Mouse (Mus musculus): ENCODE results near the gene Pln.

Pln gene

GRCm38 (mm10) chr10:53337162-53337923, at the start of gene Pln:
Pln (plus strand) TSS chr10:53337667.
- DNase-seq: no peak

DNA sequence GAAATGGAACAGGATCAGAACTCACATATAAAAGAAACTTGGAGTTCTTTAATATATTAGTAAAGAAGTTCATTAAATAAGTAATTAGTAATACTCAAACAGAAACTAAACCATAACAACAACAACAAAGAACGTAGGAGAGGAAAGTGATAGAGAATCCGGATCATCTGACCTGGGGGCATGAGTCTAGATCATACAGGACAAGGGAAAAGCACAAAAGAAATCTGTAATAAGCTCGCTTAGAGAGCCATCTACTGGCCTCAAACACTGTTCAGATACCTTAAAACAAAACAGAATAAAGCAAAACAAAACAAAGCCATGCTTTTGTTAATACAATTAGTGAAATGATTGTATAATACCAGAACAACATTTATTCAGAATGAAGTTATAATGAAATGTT, 31.6 kb upstream of the Pln start:
- no peak for DNase-seq

DNA sequence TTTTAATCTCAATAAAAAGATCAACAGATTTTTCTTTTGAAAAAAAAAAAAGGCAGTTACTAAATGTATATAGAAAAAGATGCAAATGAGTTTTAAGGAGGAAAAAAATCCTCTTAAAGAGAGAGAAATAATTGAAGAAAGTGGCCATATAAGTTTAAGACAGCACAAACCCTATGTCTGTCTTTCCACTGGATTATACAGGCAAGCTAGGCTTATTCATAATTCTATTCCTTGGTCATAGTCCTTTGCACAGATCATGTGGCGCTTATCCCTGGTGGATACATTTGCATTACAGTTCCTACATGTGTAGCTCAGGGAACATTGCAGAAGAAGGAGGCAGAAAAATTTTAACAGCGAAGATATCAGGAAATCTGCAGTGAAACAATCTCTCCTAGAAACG, 30.8 kb upstream of the Pln start:
- DNase-seq: no peak

DNA sequence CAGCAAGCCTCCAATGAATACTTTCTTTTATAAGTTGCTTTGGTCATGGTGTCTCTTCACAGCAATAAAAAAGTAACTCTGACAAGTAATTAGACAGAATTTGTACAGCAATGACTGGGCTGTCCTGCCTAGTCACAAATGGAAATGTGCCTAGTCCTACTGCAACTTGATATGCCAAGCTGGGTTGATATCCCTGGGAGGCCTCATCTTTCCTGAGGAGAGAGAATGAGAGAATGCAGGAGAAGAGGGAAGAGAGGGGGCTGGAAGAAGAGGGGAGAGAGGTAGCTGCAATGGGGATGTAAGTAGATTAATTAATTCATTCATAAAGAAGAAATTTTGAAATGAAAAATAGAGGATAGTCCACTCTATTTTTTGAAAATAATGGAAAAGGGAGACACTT, 14.1 kb upstream of the Pln start:
- no peak for DNase-seq

DNA sequence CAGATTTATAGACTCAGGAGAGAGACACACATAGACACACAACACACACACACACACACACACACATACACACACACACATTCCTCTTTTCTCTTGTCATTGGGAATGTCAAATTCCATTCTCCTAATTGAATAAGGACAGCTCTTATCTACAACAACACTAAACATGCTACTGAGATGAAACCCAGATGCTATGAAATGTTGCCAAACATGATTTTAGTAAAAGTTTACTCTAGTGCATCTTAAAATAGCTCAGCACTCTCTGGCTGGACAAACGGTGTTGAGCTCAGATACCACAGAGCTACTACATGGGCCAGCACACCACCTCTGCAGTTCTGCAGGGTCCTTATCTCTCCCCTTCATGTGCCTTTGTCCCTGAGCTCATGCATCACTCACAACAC, 12.8 kb upstream of the Pln start:
- no peak for DNase-seq

DNA sequence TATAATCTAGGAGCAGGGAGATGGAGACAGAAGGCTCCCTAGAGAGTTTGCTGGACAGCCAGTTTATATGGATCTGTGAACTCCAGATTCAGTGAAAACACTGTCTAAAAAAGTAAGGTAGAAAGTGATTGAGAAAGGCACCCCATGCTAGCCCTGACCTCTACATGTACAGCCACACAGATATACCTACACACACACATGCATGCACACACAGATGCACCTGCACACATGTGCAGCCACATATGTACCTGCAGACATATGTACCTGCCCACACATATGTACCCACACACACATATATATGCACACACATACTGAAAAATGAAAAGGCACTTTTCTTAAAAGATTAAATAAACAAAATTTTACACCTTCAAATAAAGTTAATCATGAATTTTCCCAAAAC, 11.1 kb upstream of the Pln start:
- DNase-seq: no peak

GRCm38 (mm10) chr10:53329257-53329656, 8.2 kb upstream of the Pln start:
- no peak for DNase-seq

- DNase-seq: no peak
These were observed 4.7 kb upstream of the Pln start for GRCm38 (mm10) chr10:53332752-53333151.

DNA sequence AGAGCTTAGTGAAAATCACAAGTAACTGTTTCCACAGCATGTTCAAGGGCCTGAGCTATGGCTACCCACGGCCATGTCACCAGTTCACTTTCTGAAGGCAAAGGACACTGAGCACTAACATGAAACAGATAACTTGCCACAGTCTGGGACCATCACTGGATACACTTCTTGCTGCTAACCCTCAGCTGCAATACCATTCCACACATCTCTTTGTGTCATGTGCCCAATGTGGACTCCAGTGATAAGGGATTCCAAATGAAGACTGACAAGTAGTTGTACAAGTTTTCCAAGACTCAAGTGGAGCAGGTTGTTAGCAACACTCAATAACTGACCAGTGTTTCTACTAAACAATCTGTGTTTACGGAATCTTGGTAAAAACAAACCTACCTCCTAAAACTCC, 2.2 kb upstream of the Pln start:
- DNase-seq: no peak

DNA sequence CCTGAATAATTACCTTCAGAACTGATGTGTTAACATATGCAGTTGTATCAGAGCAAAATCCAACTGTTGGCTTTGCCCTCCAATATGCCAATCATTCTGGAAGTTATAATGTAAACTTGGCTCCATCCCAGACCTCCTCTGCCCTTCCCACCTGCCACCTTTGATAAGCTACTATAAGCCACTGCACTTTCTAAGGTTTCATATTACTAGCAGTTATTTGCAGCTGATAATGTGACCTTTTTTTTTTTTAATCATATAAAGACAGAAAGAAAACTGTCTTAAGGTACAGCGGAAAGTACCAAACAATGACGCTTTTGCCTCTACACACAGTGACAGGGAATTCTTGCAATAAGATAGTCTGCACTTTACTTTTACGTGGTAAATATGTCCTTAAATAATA, 1.5 kb upstream of the Pln start:
- no peak for DNase-seq

DNA sequence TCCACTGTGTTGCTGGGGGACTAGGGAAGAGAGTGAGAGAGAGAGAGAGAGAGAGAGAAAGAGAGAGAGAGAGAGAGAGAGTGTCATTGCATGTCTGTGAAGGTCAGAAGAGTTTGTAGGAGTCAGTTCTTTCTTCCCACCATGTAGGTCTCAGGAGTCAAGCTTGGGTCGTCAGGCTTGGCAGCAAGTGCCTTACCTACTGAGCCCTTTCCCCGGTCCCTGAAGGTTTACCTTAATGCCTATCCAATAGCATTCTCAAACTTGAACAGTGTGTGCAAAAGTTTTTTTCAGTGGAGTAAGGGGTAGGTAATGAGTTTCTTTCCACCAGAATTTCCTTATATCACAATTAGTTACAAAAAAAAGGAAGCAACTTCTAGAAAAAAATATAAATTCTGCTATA, 1.6 kb downstream of the Pln start:
- no peak for DNase-seq

DNA sequence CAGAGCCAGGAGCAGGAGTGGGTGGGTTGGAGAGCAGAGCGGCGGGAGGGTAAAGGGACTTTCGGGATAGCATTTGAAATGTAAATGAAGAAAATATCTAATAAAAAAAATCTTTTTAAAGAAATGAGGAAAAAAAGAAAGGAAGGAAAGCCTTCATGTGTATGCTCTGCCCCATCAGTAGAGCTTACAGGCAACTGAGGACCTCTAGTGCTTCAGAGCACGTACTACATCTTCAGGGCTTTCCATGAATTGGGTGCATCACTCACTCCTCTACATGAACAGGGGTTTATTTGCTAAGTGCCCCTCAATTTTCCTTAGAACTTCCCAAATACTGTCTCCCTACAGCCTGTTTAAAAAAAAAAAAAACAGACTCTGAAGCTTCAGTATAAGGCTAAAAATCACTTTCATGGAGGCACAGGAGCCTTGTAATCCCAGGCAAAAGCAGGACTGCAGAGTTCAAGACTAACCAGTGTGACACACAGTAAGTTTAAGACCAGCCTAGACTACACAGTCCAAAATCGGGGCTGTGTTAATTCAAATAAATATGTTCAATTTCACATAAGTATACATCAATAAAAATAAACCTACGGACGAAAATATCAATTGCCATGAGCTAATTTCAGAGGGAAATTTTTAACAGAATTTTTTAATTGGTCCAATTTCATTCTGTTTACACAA, 4.0 kb downstream of the Pln start:
- peak; percentile 31 for DNase-seq

DNA sequence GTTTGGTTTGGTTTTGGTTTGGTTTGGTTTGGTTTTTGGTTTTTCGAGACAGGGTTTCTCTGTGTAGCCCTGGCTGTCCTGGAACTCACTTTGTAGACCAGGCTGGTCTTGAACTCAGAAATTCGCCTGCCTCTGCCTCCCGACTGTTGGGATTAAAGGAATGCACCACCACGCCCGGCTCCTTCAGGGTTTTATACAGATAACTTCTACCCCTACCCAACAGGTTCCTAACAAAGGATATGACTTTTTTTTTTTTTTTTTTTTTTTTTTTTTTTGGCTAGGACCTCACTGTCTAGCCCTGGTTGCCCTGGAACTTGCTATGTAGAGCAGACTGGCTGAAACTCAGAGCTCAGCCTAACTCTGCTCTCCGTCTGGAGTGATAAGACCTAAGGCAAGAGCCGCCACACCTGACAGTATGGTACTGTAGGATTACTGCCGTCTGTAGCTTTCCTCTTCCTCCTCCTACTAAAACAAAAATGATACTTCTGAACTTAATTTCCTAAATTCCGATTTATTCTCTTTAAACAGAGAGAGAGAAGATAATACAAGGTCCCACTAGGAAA, 4.8 kb downstream of the Pln start:
- no peak for DNase-seq

DNA sequence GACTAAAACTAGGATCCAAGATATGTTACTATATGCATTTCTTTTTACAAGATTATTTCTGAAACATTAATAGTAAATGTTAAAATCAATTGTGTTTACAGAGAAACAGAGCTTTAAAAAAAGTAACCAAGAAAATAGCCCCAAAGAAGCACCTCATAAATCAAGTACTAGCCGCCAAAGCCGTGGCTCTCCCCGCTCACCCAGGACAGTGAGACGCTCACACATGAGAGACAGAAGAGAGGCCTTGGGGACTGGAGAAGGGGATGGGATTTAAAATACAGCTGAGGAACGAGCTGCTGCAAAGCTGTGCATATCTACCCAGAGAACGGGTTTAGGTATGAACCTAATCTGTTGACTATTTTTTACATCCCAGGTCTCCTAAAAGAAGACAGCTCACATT, 5.9 kb downstream of the Pln start:
- DNase-seq: no peak

DNA sequence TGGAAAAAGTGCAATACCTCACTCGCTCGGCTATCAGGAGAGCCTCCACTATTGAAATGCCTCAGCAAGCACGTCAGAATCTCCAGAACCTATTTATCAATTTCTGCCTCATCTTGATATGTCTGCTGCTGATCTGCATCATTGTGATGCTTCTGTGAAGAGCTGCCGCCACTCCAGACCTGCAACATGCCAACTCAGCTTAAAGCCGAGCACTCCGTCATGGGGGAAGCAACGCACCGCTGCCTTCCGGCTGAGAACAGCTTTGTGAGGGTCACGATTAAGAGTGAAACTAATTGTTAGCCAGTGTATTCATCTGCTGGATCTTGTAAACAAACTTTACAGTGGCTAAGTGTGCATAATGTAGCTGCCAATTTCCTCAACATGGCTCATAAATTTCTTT, 6.4 kb downstream of the Pln start:
- no peak for DNase-seq

- no peak for DNase-seq
These were observed 8.0 kb downstream of the Pln start for GRCm38 (mm10) chr10:53345508-53345907.

DNA sequence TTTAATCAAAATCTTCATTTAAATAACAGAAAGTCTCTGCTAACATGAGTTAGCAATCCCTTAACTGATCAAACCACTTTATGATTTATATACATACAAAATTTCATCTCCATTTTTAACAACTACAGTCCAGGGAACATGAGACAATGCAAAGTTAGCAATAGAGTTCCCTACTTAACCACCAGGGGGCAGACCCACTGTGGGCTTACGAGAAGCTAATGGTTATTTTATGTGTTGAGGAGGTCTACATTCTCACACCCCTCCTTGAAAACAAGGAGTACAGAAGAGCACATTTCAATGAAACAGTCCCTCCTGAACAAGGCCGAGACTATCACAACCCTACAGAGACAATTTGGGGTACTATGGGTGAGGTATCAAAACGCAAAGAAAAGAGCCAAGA, 9.0 kb downstream of the Pln start:
- DNase-seq: peak; percentile 14

DNA sequence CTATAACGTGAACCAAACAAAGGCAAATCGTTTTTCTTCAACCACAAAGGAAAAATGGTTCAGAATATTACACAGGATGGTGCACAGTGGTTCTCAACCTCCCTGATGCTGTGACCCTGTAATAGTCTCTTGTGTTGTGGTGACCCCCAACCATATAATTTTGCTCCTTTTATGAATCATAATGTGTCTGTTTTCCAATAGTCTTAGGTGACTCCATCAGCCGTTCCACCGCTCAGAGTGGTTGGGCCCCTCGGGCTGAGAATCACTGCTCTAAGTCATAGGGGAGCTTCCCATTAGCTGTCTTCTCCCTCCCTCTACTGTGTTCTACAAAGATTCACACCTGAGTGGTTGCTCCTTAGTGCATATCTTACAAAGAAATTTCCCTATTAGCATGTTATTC, 9.4 kb downstream of the Pln start:
- DNase-seq: no peak

GRCm38 (mm10) chr10:53347787-53348755, 10.6 kb downstream of the Pln start:
- peak; percentile 49 for DNase-seq

DNA sequence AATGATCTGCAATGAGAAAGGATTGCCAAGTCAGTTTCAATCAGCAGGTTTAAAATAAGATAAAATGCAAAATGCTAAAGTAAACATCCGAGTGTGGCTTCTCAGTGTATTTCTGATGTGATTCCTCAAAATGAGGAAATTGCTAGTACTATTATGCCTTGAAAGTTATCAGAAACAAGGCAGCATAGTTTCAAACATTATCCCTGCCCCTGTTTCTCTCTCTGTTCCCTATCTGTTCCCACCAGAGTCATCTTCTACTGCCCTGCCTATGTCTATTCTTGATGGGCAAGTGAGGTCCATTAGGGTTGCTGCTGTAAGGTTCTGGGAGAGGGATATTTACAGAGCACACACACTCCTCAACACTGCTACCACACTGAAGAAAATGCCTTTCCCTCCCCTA, 11.8 kb downstream of the Pln start:
- no peak for DNase-seq

GRCm38 (mm10) chr10:53353665-53354064, 16.2 kb downstream of the Pln start:
- no peak for DNase-seq

DNA sequence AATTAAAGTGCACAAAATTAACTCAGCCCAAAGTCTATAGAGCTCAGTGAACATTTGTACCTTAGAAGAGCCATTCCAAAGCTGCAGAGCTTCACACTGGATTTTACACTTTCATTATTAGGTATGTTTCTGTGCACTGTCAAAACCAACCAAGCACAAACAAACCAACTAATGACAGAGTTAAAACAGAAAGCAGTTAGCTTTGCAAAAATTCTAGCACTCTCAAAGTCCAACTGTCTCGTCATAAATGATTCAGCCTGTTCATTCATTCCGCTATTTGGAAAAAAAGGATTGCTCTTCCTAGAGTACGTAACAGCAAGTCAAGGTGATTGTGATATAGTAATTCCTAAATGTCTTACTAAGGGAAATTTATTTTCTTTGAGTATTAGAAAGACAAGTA, 21.5 kb downstream of the Pln start:
- DNase-seq: no peak

DNA sequence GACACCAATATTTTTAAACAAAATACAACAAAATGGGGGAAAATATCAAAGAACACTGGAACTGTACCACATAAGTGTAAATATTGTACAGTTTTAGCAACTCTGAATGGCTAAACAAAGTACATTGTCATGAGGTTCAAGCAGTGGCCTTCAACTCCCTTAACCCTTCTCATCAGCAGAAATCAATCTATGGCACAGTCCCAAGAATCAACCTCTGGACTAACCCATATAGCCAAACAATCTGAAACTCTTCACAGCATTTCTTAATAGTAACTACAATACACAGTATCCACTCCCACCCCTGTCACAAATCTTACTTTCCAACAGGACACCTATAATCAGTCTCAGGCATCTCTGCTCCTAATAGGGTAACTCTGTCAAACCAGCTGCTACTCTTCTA, 26.8 kb downstream of the Pln start:
- no peak for DNase-seq
